Mouse (Mus musculus) kidney, adult 2 months (tissue): Measurements from ENCODE around the gene Nr5a1.
A peak's percentile ranks its signal among the peaks of the same experiment; 100 is the strongest.

Experiments
- CTCF ChIP-seq: fragments of 200-500 bp; conservative IDR thresholded peaks from 2 replicates; pipeline ENCODE4 v1.5.1; 2011; ENCODE audit warnings: low read depth, mild to moderate bottlenecking, control low read depth, low read length, moderate library complexity, mixed read lengths; ENCODE audit not compliant: insufficient read depth, insufficient read length
- POLR2A ChIP-seq: fragments of 200-500 bp; IDR thresholded peaks from one replicate; pipeline ENCODE4 v1.6.1; 2011; ENCODE audit warnings: low read depth, low read length, control low read depth

DNA sequence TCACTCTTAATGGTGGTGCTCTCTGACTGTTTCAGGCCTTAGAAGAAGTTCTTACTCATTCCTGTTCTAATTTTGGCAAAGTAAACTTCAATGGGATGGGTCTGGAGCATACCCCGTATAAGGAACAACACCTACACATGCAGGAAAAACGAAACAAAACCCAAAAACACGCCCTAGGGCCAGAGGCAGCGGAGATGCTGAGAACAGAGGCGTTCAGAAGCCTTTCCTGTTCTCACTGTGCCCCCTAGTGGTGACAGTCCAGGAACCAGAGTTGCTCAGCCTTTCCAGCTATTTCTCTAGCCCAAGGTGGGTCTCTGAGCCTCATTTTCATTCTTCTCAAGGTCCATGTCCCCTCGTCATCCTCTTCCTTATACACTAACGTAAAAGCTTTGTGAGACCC, 25.1 kb upstream of the Nr5a1 start:
- TF ChIP-seq POLR2A, result no peak
- TF ChIP-seq CTCF, result peak; percentile 77
